Mouse (Mus musculus): Measurements from ENCODE around the gene Gm20425. TPM values are rescaled to one million over a fixed set of nuclear protein-coding genes. Genes with fewer than 3 reads are reported as not detected.

The Gm20425 gene
- polyA plus RNA-seq, 1 experiment from 2014 or later: not detected

GRCm38 (mm10) chr9:103184855-103185254 lies 45.3 kb downstream of the Gm20425 start:
- DNase-seq (ENCODE audit: low spot score): no peak
- WGBS: 55% methylated on average over 4 of the region's 4 CpGs
- no peaks in the 10 kb centered on the region for H3K4me1 ChIP-seq (ENCODE audit: control insufficient read depth, insufficient read depth, low read length)
- peaks cover 10% of the 10 kb centered on the region; the same call in 1 of the 2 replicates for H3K36me3 ChIP-seq (ENCODE audit: control insufficient read depth, insufficient read depth, low read length)
- H3K27ac ChIP-seq (replicated peaks; ENCODE audit: low read depth, low read length): no peak overlapping the region
- no peaks in the 10 kb centered on the region for H3K9me3 ChIP-seq (ENCODE audit: control insufficient read depth, low read length)
- no peaks in the 10 kb centered on the region for H3K27me3 ChIP-seq (ENCODE audit: control insufficient read depth, insufficient read depth, low read length)
- H3K4me2 ChIP-seq (ENCODE audit: low read depth, severe bottlenecking): no peak overlapping the region
- H3K4me3 ChIP-seq (ENCODE audit: low read depth, low read length): no peak overlapping the region
- no peak overlapping the region for H3K9ac ChIP-seq (ENCODE audit: low read length)
- no peak for ATAC-seq (ENCODE audit: insufficient number of reproducible peaks, low FRiP score, low TSS enrichment, low read depth)

GRCm38 (mm10) chr9:103181886-103182285 lies 48.2 kb downstream of the Gm20425 start:
- ATAC-seq (ENCODE audit: insufficient number of reproducible peaks, low FRiP score, low TSS enrichment, low read depth): no peak

GRCm38 (mm10) chr9:103180807-103181565 lies 49.1 kb downstream of the Gm20425 start:
- ATAC-seq (ENCODE audit: insufficient number of reproducible peaks, low FRiP score, low TSS enrichment, low read depth): peak; percentile 86
- 3% methylated on average over 20 of the region's 20 CpGs for WGBS

More at GRCm38 (mm10) chr9:103181886-103182285, 48.2 kb downstream of the Gm20425 start:
- no peaks in the 10 kb centered on the region for H3K27me3 ChIP-seq (ENCODE audit: control insufficient read depth, insufficient read depth, low read length)
- no peaks in the 10 kb centered on the region for H3K36me3 ChIP-seq (ENCODE audit: control insufficient read depth, insufficient read depth, low read length)
- no peak overlapping the region for H3K27ac ChIP-seq (replicated peaks; ENCODE audit: low read depth, low read length)
- no peaks in the 10 kb centered on the region for H3K9me3 ChIP-seq (ENCODE audit: control insufficient read depth, low read length)
- 95% methylated on average over 8 of the region's 8 CpGs for WGBS
- H3K4me1 ChIP-seq (ENCODE audit: control insufficient read depth, insufficient read depth, low read length): no peaks in the 10 kb centered on the region
- no peak overlapping the region for H3K9ac ChIP-seq (ENCODE audit: low read length)
- DNase-seq (ENCODE audit: low spot score): no peak
- no peak overlapping the region for H3K4me3 ChIP-seq (ENCODE audit: low read depth, low read length)
- H3K4me2 ChIP-seq (ENCODE audit: low read depth, severe bottlenecking): no peak overlapping the region

GRCm38 (mm10) chr9:103180303-103180702 lies 49.8 kb downstream of the Gm20425 start:
- no peaks in the 10 kb centered on the region for H3K27me3 ChIP-seq (ENCODE audit: control insufficient read depth, insufficient read depth, low read length)
- H3K36me3 ChIP-seq (ENCODE audit: control insufficient read depth, insufficient read depth, low read length): no peaks in the 10 kb centered on the region
- peak overlapping the region; percentile 65; the same call in 1 of the 2 replicates for H3K9ac ChIP-seq (ENCODE audit: low read length)
- H3K4me1 ChIP-seq (ENCODE audit: control insufficient read depth, insufficient read depth, low read length): no peaks in the 10 kb centered on the region
- no peak for DNase-seq (ENCODE audit: low spot score)
- H3K4me2 ChIP-seq (ENCODE audit: low read depth, severe bottlenecking): peak overlapping the region; percentile 59; the same call in 1 of the 2 replicates
- H3K27ac ChIP-seq (replicated peaks; ENCODE audit: low read depth, low read length): no peak overlapping the region
- ATAC-seq (ENCODE audit: insufficient number of reproducible peaks, low FRiP score, low TSS enrichment, low read depth): no peak
- WGBS: 69% methylated on average over 3 of the region's 3 CpGs
- H3K9me3 ChIP-seq (ENCODE audit: control insufficient read depth, low read length): no peaks in the 10 kb centered on the region
- no peak overlapping the region; the same call in 1 of the 2 replicates for H3K4me3 ChIP-seq (ENCODE audit: low read depth, low read length)

More at GRCm38 (mm10) chr9:103180807-103181565, 49.1 kb downstream of the Gm20425 start:
- Histone ChIP-seq H3K4me1 (ENCODE audit: control insufficient read depth, insufficient read depth, low read length) (no peaks in the 10 kb centered on the region), H3K4me3 (ENCODE audit: low read depth, low read length) (peak overlapping the region; percentile 35), H3K27ac (replicated peaks; ENCODE audit: low read depth, low read length) (no peak overlapping the region), H3K4me2 (ENCODE audit: low read depth, severe bottlenecking) (peak overlapping the region; percentile 59), H3K36me3 (ENCODE audit: control insufficient read depth, insufficient read depth, low read length) (no peaks in the 10 kb centered on the region), H3K9ac (ENCODE audit: low read length) (peak overlapping the region; percentile 65), H3K9me3 (ENCODE audit: control insufficient read depth, low read length) (no peaks in the 10 kb centered on the region), H3K27me3 (ENCODE audit: control insufficient read depth, insufficient read depth, low read length) (no peaks in the 10 kb centered on the region)
- peak; percentile 86 for DNase-seq (ENCODE audit: low spot score)

GRCm38 (mm10) chr9:103175692-103176091 lies 54.4 kb downstream of the Gm20425 start:
- DNase-seq (ENCODE audit: low spot score) (no peak), ATAC-seq (ENCODE audit: insufficient number of reproducible peaks, low FRiP score, low TSS enrichment, low read depth) (no peak)

GRCm38 (mm10) chr9:103174771-103175519 lies 55.2 kb downstream of the Gm20425 start:
- Histone ChIP-seq H3K9me3 (ENCODE audit: control insufficient read depth, low read length) (no peaks in the 10 kb centered on the region), H3K27ac (replicated peaks; ENCODE audit: low read depth, low read length) (no peak overlapping the region), H3K27me3 (ENCODE audit: control insufficient read depth, insufficient read depth, low read length) (no peaks in the 10 kb centered on the region), H3K4me1 (ENCODE audit: control insufficient read depth, insufficient read depth, low read length) (no peaks in the 10 kb centered on the region), H3K36me3 (ENCODE audit: control insufficient read depth, insufficient read depth, low read length) (no peaks in the 10 kb centered on the region), H3K4me2 (ENCODE audit: low read depth, severe bottlenecking) (no peak overlapping the region), H3K4me3 (ENCODE audit: low read depth, low read length) (no peak overlapping the region), H3K9ac (ENCODE audit: low read length) (no peak overlapping the region)
- DNase-seq (ENCODE audit: low spot score) (no peak), ATAC-seq (ENCODE audit: insufficient number of reproducible peaks, low FRiP score, low TSS enrichment, low read depth) (no peak)
- 60% methylated on average over 6 of the region's 6 CpGs for WGBS

More at GRCm38 (mm10) chr9:103175692-103176091, 54.4 kb downstream of the Gm20425 start:
- Histone ChIP-seq H3K9me3 (ENCODE audit: control insufficient read depth, low read length) (no peaks in the 10 kb centered on the region), H3K4me2 (ENCODE audit: low read depth, severe bottlenecking) (no peak overlapping the region), H3K9ac (ENCODE audit: low read length) (no peak overlapping the region), H3K36me3 (ENCODE audit: control insufficient read depth, insufficient read depth, low read length) (no peaks in the 10 kb centered on the region), H3K4me3 (ENCODE audit: low read depth, low read length) (no peak overlapping the region), H3K27me3 (ENCODE audit: control insufficient read depth, insufficient read depth, low read length) (no peaks in the 10 kb centered on the region), H3K4me1 (ENCODE audit: control insufficient read depth, insufficient read depth, low read length) (no peaks in the 10 kb centered on the region), H3K27ac (replicated peaks; ENCODE audit: low read depth, low read length) (no peak overlapping the region)
- 95% methylated on average over 7 of the region's 7 CpGs for WGBS

GRCm38 (mm10) chr9:103168771-103169170 lies 61.3 kb downstream of the Gm20425 start:
- 52% methylated on average over 7 of the region's 7 CpGs for WGBS
- Histone ChIP-seq H3K9ac (ENCODE audit: low read length) (no peak overlapping the region), H3K27ac (replicated peaks; ENCODE audit: low read depth, low read length) (no peak overlapping the region), H3K4me2 (ENCODE audit: low read depth, severe bottlenecking) (no peak overlapping the region), H3K36me3 (ENCODE audit: control insufficient read depth, insufficient read depth, low read length) (no peaks in the 10 kb centered on the region), H3K9me3 (ENCODE audit: control insufficient read depth, low read length) (no peaks in the 10 kb centered on the region), H3K27me3 (ENCODE audit: control insufficient read depth, insufficient read depth, low read length) (no peaks in the 10 kb centered on the region), H3K4me1 (ENCODE audit: control insufficient read depth, insufficient read depth, low read length) (no peaks in the 10 kb centered on the region), H3K4me3 (ENCODE audit: low read depth, low read length) (no peak overlapping the region)
- ATAC-seq (ENCODE audit: insufficient number of reproducible peaks, low FRiP score, low TSS enrichment, low read depth) (no peak), DNase-seq (ENCODE audit: low spot score) (no peak)

- no peak overlapping the region for H3K4me2 ChIP-seq (ENCODE audit: low read depth, severe bottlenecking)
- no peaks in the 10 kb centered on the region for H3K36me3 ChIP-seq (ENCODE audit: control insufficient read depth, insufficient read depth, low read length)
- no peaks in the 10 kb centered on the region for H3K9me3 ChIP-seq (ENCODE audit: control insufficient read depth, low read length)
- H3K9ac ChIP-seq (ENCODE audit: low read length): no peak overlapping the region
- WGBS: 77% methylated on average over 6 of the region's 6 CpGs
- H3K4me3 ChIP-seq (ENCODE audit: low read depth, low read length): no peak overlapping the region
- H3K27me3 ChIP-seq (ENCODE audit: control insufficient read depth, insufficient read depth, low read length): no peaks in the 10 kb centered on the region; the same call in 1 of the 2 replicates
- DNase-seq (ENCODE audit: low spot score): no peak
- no peak overlapping the region for H3K27ac ChIP-seq (replicated peaks; ENCODE audit: low read depth, low read length)
- ATAC-seq (ENCODE audit: insufficient number of reproducible peaks, low FRiP score, low TSS enrichment, low read depth): no peak
- no peaks in the 10 kb centered on the region for H3K4me1 ChIP-seq (ENCODE audit: control insufficient read depth, insufficient read depth, low read length)
Measured at GRCm38 (mm10) chr9:103168046-103168445, 62.1 kb downstream of the Gm20425 start.
